In genomic region chr17:64209640-64210039, GRCm38 (mm10) we compare ENCODE assay signal across 17 mouse cellular contexts.
DNase-seq lines count a peak whose midpoint lies in the region; ATAC-seq and TF ChIP-seq lines count a peak whose summit lies in the region.
"Had no signal": no experiment of that assay in that cellular context is flagged by ENCODE, and none has a peak within 500 bp of the region (broad histone marks: within the 10 kb centered on the region; RNA-seq: fewer than 3 reads in every experiment).

No protein-coding gene starts in this region.

- peak; percentile 48; the same call in 1 of the 2 replicates for ATAC-seq in hindbrain, postnatal 0 days
- no peak for ATAC-seq in hindbrain, embryonic 14.5 days (ENCODE audit: low FRiP score)
- ATAC-seq: lung, postnatal 0 days had no signal

- H3K9me3 ChIP-seq in hindbrain, postnatal 0 days (ENCODE audit: low read length) = no peaks in the 10 kb centered on the region
- H3K9me3 ChIP-seq in hindbrain, embryonic 14.5 days (ENCODE audit: control insufficient read depth, low read length) = no peaks in the 10 kb centered on the region
- H3K9me3 ChIP-seq: heart, embryonic 12.5 days; limb, embryonic 13.5 days; liver, embryonic 15.5 days; neural tube, embryonic 13.5 days had no signal

- WGBS in hindbrain, postnatal 0 days = 85% methylated on average over 10 of the region's 10 CpGs
- WGBS in hindbrain, embryonic 14.5 days = 87% methylated on average over 10 of the region's 10 CpGs

- H3K4me2 ChIP-seq in hindbrain, postnatal 0 days (ENCODE audit: low read depth, low read length) = no peak overlapping the region
- no peak overlapping the region for H3K4me2 ChIP-seq in hindbrain, embryonic 14.5 days (replicated peaks)
- H3K4me2 ChIP-seq: heart, embryonic 12.5 days; limb, embryonic 13.5 days; liver, embryonic 15.5 days; neural tube, embryonic 13.5 days had no signal

- no peaks in the 10 kb centered on the region for H3K4me1 ChIP-seq in hindbrain, postnatal 0 days (ENCODE audit: insufficient read depth, low read length)
- H3K4me1 ChIP-seq in hindbrain, embryonic 14.5 days (replicated peaks; ENCODE audit: control insufficient read depth, insufficient read depth, low read length) = peaks cover 4% of the 10 kb centered on the region; the same call in 1 of the 2 replicates
- H3K4me1 ChIP-seq: liver, embryonic 15.5 days had no signal

- no peak overlapping the region for H3K4me3 ChIP-seq in hindbrain, postnatal 0 days (ENCODE audit: low read length)
- H3K4me3 ChIP-seq in hindbrain, embryonic 14.5 days (replicated peaks; ENCODE audit: low read length) = no peak overlapping the region
- H3K4me3 ChIP-seq in layer of hippocampus, adult 2 months = no peak overlapping the region
- H3K4me3 ChIP-seq: heart, embryonic 12.5 days; limb, embryonic 13.5 days; liver, embryonic 15.5 days; megakaryocyte, embryonic 14.5 days; neural tube, embryonic 13.5 days had no signal

- no peak for TF ChIP-seq CTCF in hindbrain, postnatal 0 days (IDR thresholded peaks at IDR 0.05; ENCODE audit: low read depth)
- no peak for TF ChIP-seq CTCF in layer of hippocampus, adult 2 months (conservative IDR thresholded peaks at IDR 0.05)

- no peak overlapping the region for H3K27ac ChIP-seq in hindbrain, postnatal 0 days
- no peak overlapping the region for H3K27ac ChIP-seq in hindbrain, embryonic 14.5 days
- H3K27ac ChIP-seq in layer of hippocampus, adult 2 months = no peak overlapping the region
- H3K27ac ChIP-seq: kidney, postnatal 0 days; limb, embryonic 13.5 days; liver, embryonic 15.5 days; neural tube, embryonic 13.5 days had no signal

- no peak overlapping the region for H3K9ac ChIP-seq in hindbrain, postnatal 0 days (replicated peaks; ENCODE audit: low read length)
- H3K9ac ChIP-seq in hindbrain, embryonic 14.5 days = no peak overlapping the region
- H3K9ac ChIP-seq: heart, embryonic 12.5 days; limb, embryonic 13.5 days; liver, embryonic 15.5 days; neural tube, embryonic 13.5 days had no signal

- no peak for DNase-seq in hindbrain, postnatal 0 days (ENCODE audit: low spot score)
- no peak for DNase-seq in hindbrain, embryonic 14.5 days (ENCODE audit: low spot score)
- DNase-seq in R1 (ENCODE audit: low read depth, low spot score) = peak; percentile 37
- peak; percentile 73 to 81 for DNase-seq in cerebellum, adult 18-20 months
- DNase-seq in cerebellum, postnatal 36 days = peak; percentile 64 to 76
- DNase-seq in ovary, postnatal 10 days (ENCODE audit: low spot score) = no peak
- no peak for DNase-seq in layer of hippocampus, adult 2 months (ENCODE audit: low spot score in 2 of 2)
- DNase-seq: gastrocnemius, postnatal 36 days; right cerebral cortex, postnatal 25 days; thymus, postnatal 25 days had no signal

- H3K27me3 ChIP-seq in hindbrain, postnatal 0 days (ENCODE audit: insufficient read depth, low read length) = no peaks in the 10 kb centered on the region
- H3K27me3 ChIP-seq in hindbrain, embryonic 14.5 days (ENCODE audit: control insufficient read depth, insufficient read depth, low read length) = no peaks in the 10 kb centered on the region
- H3K27me3 ChIP-seq: heart, embryonic 12.5 days; limb, embryonic 13.5 days; liver, embryonic 15.5 days; neural tube, embryonic 13.5 days had no signal

- no peaks in the 10 kb centered on the region for H3K36me3 ChIP-seq in hindbrain, postnatal 0 days (ENCODE audit: insufficient read depth, low read length)
- H3K36me3 ChIP-seq in hindbrain, embryonic 14.5 days (replicated peaks; ENCODE audit: control insufficient read depth, insufficient read depth) = no peaks in the 10 kb centered on the region
- H3K36me3 ChIP-seq: heart, embryonic 12.5 days; limb, embryonic 13.5 days; liver, embryonic 15.5 days; neural tube, embryonic 13.5 days had no signal

Comparison
In these comparisons a context has a peak if more than half of its experiments do, and no peak if none do; other contexts are left out.
1. DNase-seq: peak in R1 (single experiment), cerebellum, adult 18-20 months (2 of 2) and cerebellum, postnatal 36 days (2 of 2); none in hindbrain, postnatal 0 days (single experiment), hindbrain, embryonic 14.5 days (single experiment), ovary, postnatal 10 days (single experiment) and layer of hippocampus, adult 2 months (0 of 2).